Mouse (Mus musculus): Measurements from ENCODE around the gene Fgfr2. TPM values are rescaled to one million over a fixed set of nuclear protein-coding genes. Genes with fewer than 3 reads are reported as not detected.

Gene Fgfr2
- polyA plus RNA-seq, 1 experiment from 2014 or later, result 99.3 TPM

- no peak for DNase-seq (ENCODE audit: low spot score)
- WGBS, result 70% methylated on average over 5 of the region's 5 CpGs
- Histone ChIP-seq H3K4me1 (0 out of 2 replicates have a peak, but pooled peaks cover 4% of the 10 kb centered on the region), H3K27me3 (ENCODE audit: low read depth, poor library complexity, severe bottlenecking) (no peaks in the 10 kb centered on the region), H3K4me3 (no peak overlapping the region), H3K27ac (replicated peaks) (no peak overlapping the region), H3K36me3 (no peaks in the 10 kb centered on the region), H3K9me3 (replicated peaks) (0 out of 2 replicates have a peak, but pooled peaks cover 3% of the 10 kb centered on the region)
Measured at GRCm38 (mm10) chr7:132183892-132184404, 939.2 kb downstream of the Fgfr2 start.

DNA sequence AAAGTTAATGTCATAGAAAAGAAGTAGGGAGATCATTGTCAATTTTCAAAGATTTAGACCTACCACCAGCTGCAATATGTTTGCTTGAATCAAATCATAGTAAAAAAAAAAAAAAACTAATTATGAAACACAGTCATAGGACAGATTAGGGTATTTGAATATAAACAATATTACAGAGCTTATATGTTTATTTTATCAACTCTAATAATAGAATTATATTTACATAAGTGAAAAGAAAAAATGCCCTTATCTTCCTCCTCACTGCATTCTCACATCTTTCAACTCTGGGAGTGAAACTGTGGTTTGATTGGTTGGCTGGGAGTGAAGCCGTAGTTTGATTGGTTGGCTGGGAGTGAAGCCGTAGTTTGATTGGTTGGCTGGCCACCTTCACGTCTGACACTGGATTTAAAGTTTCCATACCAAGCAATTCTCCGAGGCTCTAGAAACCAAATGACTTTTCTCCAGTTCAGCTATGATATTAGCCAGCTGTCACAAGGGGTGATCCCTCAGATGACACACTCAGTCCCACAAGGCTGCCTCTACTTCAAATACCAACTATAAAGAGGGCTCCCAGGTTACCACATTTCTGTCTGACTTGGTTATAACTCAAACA, 941.5 kb downstream of the Fgfr2 start:
- H3K4me3 ChIP-seq, result no peak overlapping the region
- no peaks in the 10 kb centered on the region for H3K27me3 ChIP-seq (ENCODE audit: low read depth, poor library complexity, severe bottlenecking)
- H3K9me3 ChIP-seq (replicated peaks), result 0 out of 2 replicates have a peak, but pooled peaks cover 3% of the 10 kb centered on the region
- H3K4me1 ChIP-seq, result no peaks in the 10 kb centered on the region
- DNase-seq (ENCODE audit: low spot score), result no peak
- no peaks in the 10 kb centered on the region for H3K36me3 ChIP-seq
- WGBS, result 94% methylated on average over 4 of the region's 4 CpGs
- H3K27ac ChIP-seq (replicated peaks), result no peak overlapping the region

DNA sequence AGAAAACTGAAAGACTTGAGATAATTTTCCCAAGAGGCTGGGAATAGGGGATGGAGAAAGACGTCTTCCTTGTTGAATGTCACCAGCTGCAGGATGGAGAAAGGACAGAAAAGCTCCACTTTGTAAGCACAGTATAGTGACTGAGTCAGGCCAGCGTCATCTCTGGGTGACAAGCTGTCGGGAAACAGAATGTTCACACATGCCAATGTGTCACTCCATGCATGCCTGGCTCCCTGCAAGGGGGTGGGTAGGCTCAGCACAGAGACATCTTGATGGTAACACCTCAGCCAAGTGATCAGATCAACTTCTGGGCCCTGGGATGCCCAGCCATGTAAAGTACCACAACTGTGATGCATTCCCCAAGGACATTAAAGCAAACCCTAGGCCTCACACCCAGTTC, 942.1 kb downstream of the Fgfr2 start:
- DNase-seq (ENCODE audit: low spot score), result no peak
- Histone ChIP-seq H3K27me3 (ENCODE audit: low read depth, poor library complexity, severe bottlenecking) (no peaks in the 10 kb centered on the region), H3K36me3 (no peaks in the 10 kb centered on the region), H3K9me3 (replicated peaks) (0 out of 2 replicates have a peak, but pooled peaks cover 3% of the 10 kb centered on the region), H3K4me3 (no peak overlapping the region), H3K27ac (replicated peaks) (no peak overlapping the region), H3K4me1 (no peaks in the 10 kb centered on the region)
- 90% methylated on average over 3 of the region's 3 CpGs for WGBS

GRCm38 (mm10) chr7:132179049-132179448, 944.1 kb downstream of the Fgfr2 start:
- 63% methylated on average over 1 of the region's 1 CpGs for WGBS

DNA sequence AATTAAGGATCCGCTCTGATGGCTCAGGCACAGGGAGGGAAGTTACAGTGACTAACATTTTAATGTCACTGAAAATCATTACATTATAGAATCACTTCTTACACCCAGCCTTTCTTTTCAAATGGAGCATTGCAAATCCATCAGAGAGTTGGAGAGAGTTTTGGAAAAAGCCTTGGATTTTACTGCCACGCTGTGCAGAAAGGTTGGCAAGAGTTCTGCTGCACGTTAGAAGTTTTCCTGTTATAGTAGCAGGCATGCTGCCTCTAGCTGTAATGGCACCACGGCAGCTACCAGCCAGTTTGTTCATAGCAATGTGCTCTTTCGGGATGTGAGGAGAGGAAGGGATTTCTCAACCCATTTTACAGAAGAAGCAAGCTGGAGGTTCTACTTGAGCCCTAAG, 948.4 kb downstream of the Fgfr2 start:
- 86% methylated on average over 5 of the region's 5 CpGs for WGBS
- H3K4me1 ChIP-seq, result peaks cover 7% of the 10 kb centered on the region; the same call in 1 of the 2 replicates
- no peak for DNase-seq (ENCODE audit: low spot score)
- H3K27ac ChIP-seq (replicated peaks), result no peak overlapping the region
- H3K36me3 ChIP-seq, result no peaks in the 10 kb centered on the region
- H3K27me3 ChIP-seq (ENCODE audit: low read depth, poor library complexity, severe bottlenecking), result no peaks in the 10 kb centered on the region
- no peaks in the 10 kb centered on the region for H3K9me3 ChIP-seq (replicated peaks)
- no peak overlapping the region for H3K4me3 ChIP-seq

More at GRCm38 (mm10) chr7:132179049-132179448, 944.1 kb downstream of the Fgfr2 start:
- DNase-seq (ENCODE audit: low spot score), result no peak
- H3K4me1 ChIP-seq, result no peaks in the 10 kb centered on the region
- H3K4me3 ChIP-seq, result no peak overlapping the region
- H3K27ac ChIP-seq (replicated peaks), result no peak overlapping the region
- H3K27me3 ChIP-seq (ENCODE audit: low read depth, poor library complexity, severe bottlenecking), result no peaks in the 10 kb centered on the region
- H3K9me3 ChIP-seq (replicated peaks), result 0 out of 2 replicates have a peak, but pooled peaks cover 3% of the 10 kb centered on the region
- no peaks in the 10 kb centered on the region for H3K36me3 ChIP-seq

DNA sequence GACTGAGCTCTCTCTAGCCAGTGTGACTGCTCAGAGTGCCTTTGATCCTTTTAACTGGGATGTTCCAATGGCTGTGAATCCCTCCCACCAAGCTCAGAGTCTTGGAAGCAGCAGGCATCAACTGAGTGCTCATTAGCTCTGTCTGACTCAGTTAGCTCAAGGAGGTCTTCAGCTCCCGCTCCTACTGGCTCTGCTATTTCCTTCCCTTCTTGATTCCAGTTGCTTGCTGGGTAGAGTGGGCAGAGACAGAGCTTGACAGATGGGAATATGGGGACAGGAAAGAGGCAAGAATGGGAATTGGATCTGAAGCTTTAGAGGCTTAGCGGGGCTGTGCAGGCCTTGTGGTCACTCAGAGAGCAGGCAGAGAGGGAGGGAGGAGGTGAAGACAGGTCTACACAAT, 948.9 kb downstream of the Fgfr2 start:
- peaks cover 12% of the 10 kb centered on the region; the same call in 1 of the 2 replicates for H3K4me1 ChIP-seq
- no peak for DNase-seq (ENCODE audit: low spot score)
- WGBS, result 83% methylated on average over 2 of the region's 2 CpGs
- no peaks in the 10 kb centered on the region for H3K27me3 ChIP-seq (ENCODE audit: low read depth, poor library complexity, severe bottlenecking)
- H3K27ac ChIP-seq (replicated peaks), result no peak overlapping the region
- H3K9me3 ChIP-seq (replicated peaks), result no peaks in the 10 kb centered on the region
- H3K4me3 ChIP-seq, result no peak overlapping the region
- H3K36me3 ChIP-seq, result no peaks in the 10 kb centered on the region

DNA sequence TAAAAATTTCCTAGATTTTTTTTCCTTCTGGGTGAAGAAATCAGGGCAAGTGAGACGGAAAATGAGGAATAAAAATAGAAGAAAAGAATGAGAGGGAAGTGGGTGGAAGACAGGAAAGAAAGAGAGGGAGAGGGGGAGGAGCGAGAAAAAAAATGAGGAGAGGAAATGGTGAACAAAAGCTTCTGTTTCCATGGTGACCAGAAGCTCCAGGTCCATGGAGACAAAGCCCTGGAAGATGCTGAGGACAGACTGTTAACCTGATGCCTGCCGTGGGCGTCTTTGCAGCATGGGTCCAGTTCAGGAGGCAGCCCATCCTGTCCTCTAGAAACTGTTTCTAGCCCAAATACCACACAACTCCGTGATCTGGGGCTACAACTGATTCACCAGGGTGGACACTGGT, 950.9 kb downstream of the Fgfr2 start:
- 74% methylated on average over 5 of the region's 5 CpGs for WGBS
- Histone ChIP-seq H3K4me3 (no peak overlapping the region), H3K27ac (replicated peaks) (no peak overlapping the region)

GRCm38 (mm10) chr7:132171716-132172115, 951.4 kb downstream of the Fgfr2 start:
- Histone ChIP-seq H3K4me3 (no peak overlapping the region), H3K27me3 (ENCODE audit: low read depth, poor library complexity, severe bottlenecking) (no peaks in the 10 kb centered on the region), H3K27ac (replicated peaks) (no peak overlapping the region), H3K4me1 (peaks cover 13% of the 10 kb centered on the region; the same call in 1 of the 2 replicates), H3K9me3 (replicated peaks) (no peaks in the 10 kb centered on the region), H3K36me3 (no peaks in the 10 kb centered on the region)
- WGBS, result 94% methylated on average over 5 of the region's 5 CpGs
- no peak for DNase-seq (ENCODE audit: low spot score)

More for the DNA sequence above, 950.9 kb downstream of the Fgfr2 start:
- no peaks in the 10 kb centered on the region for H3K27me3 ChIP-seq (ENCODE audit: low read depth, poor library complexity, severe bottlenecking)
- peaks cover 13% of the 10 kb centered on the region; the same call in 1 of the 2 replicates for H3K4me1 ChIP-seq
- no peaks in the 10 kb centered on the region for H3K9me3 ChIP-seq (replicated peaks)
- no peaks in the 10 kb centered on the region for H3K36me3 ChIP-seq
- no peak for DNase-seq (ENCODE audit: low spot score)

- H3K4me1 ChIP-seq, result peaks cover 13% of the 10 kb centered on the region; the same call in 1 of the 2 replicates
- no peaks in the 10 kb centered on the region for H3K9me3 ChIP-seq (replicated peaks)
- H3K36me3 ChIP-seq, result no peaks in the 10 kb centered on the region
- no peaks in the 10 kb centered on the region for H3K27me3 ChIP-seq (ENCODE audit: low read depth, poor library complexity, severe bottlenecking)
- no peak for DNase-seq (ENCODE audit: low spot score)
- H3K27ac ChIP-seq (replicated peaks), result no peak overlapping the region; the same call in 1 of the 2 replicates
- no peak overlapping the region for H3K4me3 ChIP-seq
- WGBS, result 71% methylated on average over 7 of the region's 7 CpGs
Measured at GRCm38 (mm10) chr7:132169419-132170169, 953.6 kb downstream of the Fgfr2 start.

GRCm38 (mm10) chr7:132167239-132167638, 955.9 kb downstream of the Fgfr2 start:
- Histone ChIP-seq H3K4me1 (peaks cover 11% of the 10 kb centered on the region; the same call in 1 of the 2 replicates), H3K27me3 (ENCODE audit: low read depth, poor library complexity, severe bottlenecking) (no peaks in the 10 kb centered on the region), H3K36me3 (no peaks in the 10 kb centered on the region), H3K9me3 (replicated peaks) (no peaks in the 10 kb centered on the region), H3K4me3 (no peak overlapping the region), H3K27ac (replicated peaks) (no peak overlapping the region)
- no peak for DNase-seq (ENCODE audit: low spot score)
- WGBS, result 79% methylated on average over 4 of the region's 4 CpGs

DNA sequence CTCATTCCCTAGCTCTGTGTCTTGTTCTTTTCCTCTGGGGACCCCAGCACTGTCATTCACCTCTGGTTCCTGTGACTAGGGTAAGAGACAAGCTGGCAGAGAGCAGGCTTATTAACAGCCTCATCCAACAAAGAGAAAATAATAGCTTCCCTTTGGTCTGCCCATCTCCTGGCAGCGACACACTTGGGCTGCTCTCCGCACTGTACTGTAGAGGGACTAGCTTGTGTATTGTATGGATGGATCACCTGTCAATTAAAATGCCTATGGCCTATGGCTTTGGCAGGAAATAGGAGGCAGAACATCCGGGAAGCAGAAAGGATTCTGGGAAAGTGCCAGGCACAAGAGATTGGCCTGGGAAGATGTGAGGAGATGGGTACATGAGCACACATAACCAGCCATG, 960.9 kb downstream of the Fgfr2 start:
- Histone ChIP-seq H3K9me3 (replicated peaks) (no peaks in the 10 kb centered on the region), H3K27ac (replicated peaks) (no peak overlapping the region), H3K4me1 (peaks cover 4% of the 10 kb centered on the region; the same call in 1 of the 2 replicates), H3K27me3 (ENCODE audit: low read depth, poor library complexity, severe bottlenecking) (no peaks in the 10 kb centered on the region), H3K4me3 (no peak overlapping the region), H3K36me3 (no peaks in the 10 kb centered on the region)
- WGBS, result 80% methylated on average over 3 of the region's 3 CpGs
- no peak for DNase-seq (ENCODE audit: low spot score)

GRCm38 (mm10) chr7:132158321-132159025, 964.7 kb downstream of the Fgfr2 start:
- peaks cover 24% of the 10 kb centered on the region for H3K4me1 ChIP-seq
- 90% methylated on average over 9 of the region's 9 CpGs for WGBS
- H3K4me3 ChIP-seq, result no peak overlapping the region
- no peaks in the 10 kb centered on the region for H3K36me3 ChIP-seq
- no peak overlapping the region for H3K27ac ChIP-seq (replicated peaks)
- no peak for DNase-seq (ENCODE audit: low spot score)
- no peaks in the 10 kb centered on the region for H3K9me3 ChIP-seq (replicated peaks)
- peaks cover 36% of the 10 kb centered on the region for H3K27me3 ChIP-seq (ENCODE audit: low read depth, poor library complexity, severe bottlenecking)
